Mouse (Mus musculus): ENCODE measurements at regions not wholly inside any gene's neighbourhood (a gene's known extent, or its start where the extent isn't known, plus 50 kb on each side); places are given as distances from the start of the nearest gene placed in this dataset.

DNA sequence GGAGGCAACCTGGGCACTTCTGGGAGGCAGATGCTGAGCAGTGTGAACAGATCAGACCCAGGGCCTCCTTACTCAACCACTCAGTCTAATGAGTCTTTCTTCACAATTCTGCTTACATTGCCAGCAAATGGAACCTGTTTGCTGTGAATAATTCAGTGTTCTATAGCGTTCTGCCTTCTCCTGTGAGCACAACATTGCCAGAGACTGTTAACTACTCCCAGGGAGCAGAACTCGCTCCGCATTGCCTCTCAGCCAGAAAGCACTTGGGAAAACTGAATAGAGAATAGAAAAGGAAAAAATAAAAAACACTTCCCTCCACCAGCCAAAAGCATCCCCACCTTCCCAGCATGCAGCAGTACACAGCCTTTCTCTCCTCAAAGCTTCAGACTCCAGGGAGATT lies 51.5 kb downstream of the Aym1 start:
- DNase-seq, result peak; percentile 15

DNA sequence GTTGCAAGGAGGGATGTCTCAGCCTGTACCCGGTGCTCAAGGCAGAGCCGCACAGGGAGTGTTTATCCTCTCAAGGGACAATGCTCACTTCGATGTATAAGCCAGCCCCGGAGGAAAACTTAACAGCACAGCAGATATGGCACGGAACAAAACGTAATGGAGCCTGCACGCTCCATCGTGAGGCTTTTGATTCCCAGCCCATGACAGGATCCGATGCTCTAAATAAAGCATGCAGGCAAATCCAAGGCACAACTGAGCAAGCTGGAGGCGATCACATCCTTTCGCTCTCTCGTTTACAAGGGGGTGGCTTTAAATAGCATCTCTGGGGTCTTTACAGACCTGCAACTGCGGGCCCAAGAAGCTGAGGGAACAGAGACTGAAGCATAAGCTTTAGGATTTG lies 53.9 kb downstream of the Aym1 start:
- peak; percentile 31 for DNase-seq

DNA sequence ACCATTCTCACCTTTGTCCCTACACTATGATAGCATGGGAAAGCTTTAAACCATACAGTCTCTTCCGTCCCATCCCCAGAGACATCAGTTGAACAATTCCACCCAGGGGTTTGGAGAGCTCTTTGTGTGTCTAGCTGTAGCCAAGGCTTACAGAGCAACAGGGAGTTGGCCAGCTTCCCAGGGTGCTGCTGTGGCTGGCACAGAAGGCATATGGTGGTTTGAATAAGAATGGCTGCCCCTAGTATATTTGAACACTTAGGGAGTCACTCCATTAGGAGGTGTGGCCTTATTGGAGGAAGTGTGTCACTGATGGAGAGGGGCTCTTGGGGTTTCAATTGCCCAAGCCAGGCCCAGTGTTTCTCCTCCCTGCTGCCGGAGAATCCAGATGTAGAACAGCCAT lies 57.5 kb downstream of the Aym1 start:
- no peak for DNase-seq

DNA sequence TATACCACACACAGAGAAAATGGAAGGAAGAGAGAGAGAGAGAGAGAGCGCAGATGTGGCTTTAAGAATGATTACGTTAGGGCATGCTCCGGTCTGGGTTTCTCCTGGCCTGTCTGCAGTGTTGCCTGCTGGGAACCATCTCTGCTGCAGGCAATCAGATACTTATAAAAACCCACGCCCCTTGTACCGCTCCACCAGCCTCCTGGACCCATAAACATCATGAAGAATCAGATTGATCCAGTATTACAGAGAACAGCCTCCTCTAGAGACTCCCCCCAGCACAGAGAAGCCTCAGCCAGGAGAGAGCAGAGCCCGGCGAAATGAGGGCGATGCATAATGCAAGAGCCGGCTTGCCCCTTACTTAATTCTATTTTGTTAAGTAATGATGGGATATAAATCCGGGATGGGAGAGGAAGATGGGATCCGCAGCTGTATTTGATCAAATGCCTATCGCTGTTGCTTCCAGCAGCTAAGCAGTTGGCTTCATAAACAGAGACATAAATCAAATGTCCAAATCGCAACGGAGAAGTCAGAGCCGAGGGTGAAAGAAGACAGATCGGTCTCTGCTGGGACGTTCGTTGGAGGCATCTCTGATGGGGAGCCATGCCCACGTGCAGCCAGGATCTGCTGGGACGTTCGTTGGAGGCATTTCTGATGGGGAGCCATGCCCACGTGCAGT lies 61.4 kb downstream of the Aym1 start:
- DNase-seq, result no peak

DNA sequence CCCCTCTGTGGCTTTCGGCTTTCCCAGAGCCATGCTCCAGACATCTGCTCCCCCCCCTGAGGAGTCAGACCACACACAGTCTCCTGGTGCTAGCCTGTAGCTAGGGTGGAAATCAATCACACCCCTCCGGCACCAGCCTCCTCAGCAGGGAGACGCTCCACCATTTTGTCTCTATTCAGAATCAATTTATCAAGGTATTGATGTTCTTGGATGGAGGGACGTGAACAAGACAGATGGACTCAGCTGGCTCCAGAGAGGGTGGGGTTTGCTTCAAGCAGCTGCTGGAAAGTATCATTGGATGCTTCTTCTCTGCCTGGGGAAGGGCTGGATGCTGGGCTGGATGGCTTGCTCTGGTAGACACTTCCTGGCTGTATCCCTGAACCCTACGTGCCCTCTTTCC lies 63.5 kb downstream of the Aym1 start:
- no peak for DNase-seq

DNA sequence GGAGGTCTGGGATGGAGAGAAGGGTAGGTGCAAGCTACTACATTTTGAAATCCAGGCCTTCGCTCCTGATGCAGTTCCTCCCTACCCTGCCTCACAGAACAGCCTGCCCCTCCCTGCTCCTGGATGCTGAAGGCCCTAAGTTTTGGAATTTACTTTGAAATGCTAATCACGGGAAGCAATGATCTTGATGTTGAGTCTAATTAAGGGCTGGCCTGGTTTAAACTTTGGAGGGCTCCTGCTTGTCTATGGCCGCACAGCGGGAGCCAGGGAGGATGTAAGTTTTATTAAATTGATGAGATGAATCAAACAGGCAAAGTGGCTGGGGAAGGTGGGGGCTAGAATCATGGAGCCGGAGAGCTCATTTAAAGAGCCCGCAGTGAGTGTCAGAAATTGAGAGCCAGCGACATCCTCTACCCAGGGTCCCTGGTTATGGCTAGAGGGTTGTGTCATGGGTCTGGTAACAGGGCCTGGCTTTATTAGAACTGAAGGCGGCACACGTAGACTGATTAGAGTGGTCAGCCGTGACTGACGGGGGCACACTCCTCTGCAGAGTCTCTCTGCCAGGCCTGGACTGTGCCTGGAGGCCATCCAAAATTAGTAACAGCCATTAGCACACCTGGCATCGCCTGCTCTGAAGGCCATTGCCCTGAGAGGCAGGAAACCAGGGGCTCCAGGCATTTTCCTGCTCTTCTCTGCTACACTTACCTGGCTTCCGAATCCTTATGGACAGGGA lies 65.1 kb downstream of the Aym1 start:
- DNase-seq, result peak; percentile 61

DNA sequence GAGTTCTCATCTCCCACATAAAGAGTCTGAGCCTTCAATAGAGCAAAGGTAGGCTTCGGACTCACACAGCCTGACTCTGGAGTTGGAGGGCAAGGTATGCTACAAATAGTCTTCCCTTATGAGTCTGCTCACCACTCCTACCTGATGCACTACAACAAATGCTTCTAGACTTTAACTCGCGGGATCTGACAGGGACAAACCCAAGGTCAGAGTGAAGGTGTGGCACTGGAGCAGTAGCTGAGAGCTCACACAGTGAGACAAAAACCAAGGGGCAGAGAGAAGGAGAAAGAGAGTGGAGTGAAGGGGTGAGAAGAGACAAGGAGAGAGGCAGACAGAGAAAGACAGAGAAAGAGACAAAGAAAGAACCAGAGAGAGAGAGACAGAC lies 65.6 kb downstream of the Aym1 start:
- no peak for DNase-seq

DNA sequence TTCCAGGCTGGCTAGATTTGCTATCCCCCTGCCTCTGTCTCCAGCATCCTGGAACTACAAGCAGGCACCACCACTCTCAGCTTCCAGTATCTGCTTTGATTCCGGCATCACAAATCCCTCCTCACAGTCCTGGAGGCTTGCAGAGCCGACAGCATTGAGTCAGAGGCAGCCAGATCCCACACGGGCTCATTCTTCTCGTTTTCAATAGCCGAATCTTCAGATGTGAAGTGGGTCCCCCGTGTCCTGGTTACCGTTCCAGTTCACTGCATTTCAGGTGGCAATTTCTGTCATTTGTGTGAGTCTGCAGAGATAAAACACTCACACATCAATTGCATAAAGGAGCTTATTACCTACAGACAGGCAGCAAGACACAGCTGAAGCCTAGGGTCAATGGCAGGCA lies 62.4 kb upstream of the Wscd2 start:
- no peak for DNase-seq

DNA sequence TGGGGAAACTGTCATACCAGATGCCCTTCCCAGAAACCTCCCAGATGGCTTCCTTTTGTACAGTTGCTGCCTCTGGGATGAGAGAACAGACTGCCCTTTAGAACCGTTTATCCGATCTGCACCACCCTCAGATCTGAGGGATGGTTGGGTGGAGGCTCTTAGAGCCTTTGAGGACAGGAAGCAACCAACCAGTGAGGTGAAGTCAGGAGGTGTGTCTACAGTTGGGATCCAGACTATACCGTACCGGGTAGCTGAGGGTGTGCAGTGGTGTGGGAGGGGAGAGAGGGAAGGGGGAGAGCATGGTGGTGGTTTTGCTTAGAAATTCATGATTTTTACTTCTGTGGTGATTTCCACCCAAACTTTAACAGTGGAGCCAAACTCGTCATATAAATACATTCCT lies 58.8 kb upstream of the Wscd2 start:
- no peak for DNase-seq

DNA sequence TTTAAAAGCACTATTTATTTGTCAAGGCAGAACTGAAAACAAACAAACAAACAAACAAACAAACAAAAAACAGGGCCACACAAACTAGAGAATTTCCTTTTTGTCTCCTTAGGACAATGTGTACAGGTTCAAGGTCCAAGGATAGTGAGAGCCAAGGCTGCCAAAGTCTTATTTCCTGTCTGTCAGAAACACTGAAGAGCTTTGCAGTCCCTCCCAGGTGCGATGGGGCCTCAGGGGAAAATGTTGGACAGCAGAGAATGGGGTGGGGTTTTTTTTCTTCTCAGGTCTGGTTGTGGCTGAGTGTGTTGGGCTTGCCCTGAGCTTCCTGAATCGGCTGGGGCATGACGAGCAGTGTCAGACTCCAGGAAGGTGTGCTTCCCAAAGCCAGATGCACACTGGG lies 53.1 kb upstream of the Wscd2 start:
- no peak for DNase-seq
